Mouse (Mus musculus) midbrain, postnatal 0 days (tissue): ENCODE data around the gene Slc22a14. TPM values are rescaled to one million over a fixed set of nuclear protein-coding genes. Genes with fewer than 3 reads are reported as not detected.

Experiments
- ATAC-seq: fragments of 200-750 bp; cut with Nextera tagmentation; 2 replicates; pipeline ENCODE4 v1.8.0; 2017; ENCODE audit warnings: moderate number of reproducible peaks, mild to moderate bottlenecking, moderate TSS enrichment, moderate library complexity; ENCODE audit not compliant: low FRiP score
- DNase-seq: peaks from one replicate; pipeline ENCODE4 v3.0.0-alpha.2; 2015; ENCODE audit warnings: low spot score
- H3K27ac ChIP-seq: fragments of 300-500 bp; sonication (generic); 2 replicates; pipeline ENCODE4 v1.5.1; 2014; ENCODE audit warnings: low read depth, mild to moderate bottlenecking, low read length, mixed read lengths
- H3K27me3 ChIP-seq: fragments of 300-500 bp; sonication (generic); 2 replicates; pipeline ENCODE4 v1.6.1; 2014; ENCODE audit warnings: low read length, control low read depth, mixed read lengths; ENCODE audit not compliant: insufficient read depth
- H3K36me3 ChIP-seq: fragments of 300-500 bp; sonication (generic); 2 replicates; pipeline ENCODE4 v1.6.1; 2014; ENCODE audit warnings: low read length, control low read depth, mixed read lengths; ENCODE audit not compliant: insufficient read depth
- H3K4me1 ChIP-seq: fragments of 300-500 bp; sonication (generic); 2 replicates; pipeline ENCODE4 v1.6.1; 2014; ENCODE audit warnings: mild to moderate bottlenecking, control low read depth, antibody characterized with exemption, low read length, mixed read lengths; ENCODE audit not compliant: insufficient read depth
- H3K4me2 ChIP-seq: fragments of 300-500 bp; sonication (generic); 2 replicates; pipeline ENCODE4 v1.6.1; 2014; ENCODE audit warnings: low read depth, mild to moderate bottlenecking, low read length, mixed read lengths; ENCODE audit not compliant: poor library complexity, severe bottlenecking
- H3K4me3 ChIP-seq: fragments of 300-500 bp; sonication (generic); 2 replicates; pipeline ENCODE4 v1.5.1; 2014; ENCODE audit warnings: low read depth, mild to moderate bottlenecking, low read length, moderate library complexity
- H3K9ac ChIP-seq: fragments of 300-500 bp; sonication (generic); replicated peaks from 2 replicates; pipeline ENCODE4 v1.6.1; 2014; ENCODE audit warnings: mild to moderate bottlenecking, low read length, moderate library complexity, mixed read lengths; ENCODE audit not compliant: poor library complexity, severe bottlenecking
- H3K9me3 ChIP-seq: fragments of 300-500 bp; sonication (generic); 2 replicates; pipeline ENCODE4 v1.6.1; 2016; ENCODE audit warnings: low read length, control low read depth
- CTCF ChIP-seq: IDR thresholded peaks from 2 replicates; pipeline ENCODE4 v1.5.1; 2016; ENCODE audit warnings: antibody characterized with exemption, mild to moderate bottlenecking
- WGBS: fragments of 180-500 bp; shearing (Covaris S2); extraction: QIAGEN DNeasy Blood & Tissue Kit; methylation state at CpG from one replicate; pipeline ENCODE4 v1.1.7; 2014; 5-methylcytosine and 5-hydroxymethylcytosine counted together
- polyA plus RNA-seq: library from polyadenylated mRNA; unstranded; fragments of >200 nt; fragmentation: Nextera tagmentation; extraction: Ambion mirVana; gene quantifications from 2 replicates; pipeline ENCODE4 v1.2.1, GENCODE M21; 2015
- total RNA-seq: library from RNA; depleted of rRNA; stranded (reverse); fragments of >200 nt; gene quantifications from 2 replicates; pipeline ENCODE4 v1.2.3, GENCODE M21; 2014

Gene Slc22a14
- total and polyA plus RNA-seq, 2 experiments from 2014 or later = not detected

- ATAC-seq = no peak
- no peaks in the 10 kb centered on the region for H3K9me3 ChIP-seq
- no peak for TF ChIP-seq CTCF
Measured at GRCm38 (mm10) chr9:119320446-119320845, 44.9 kb downstream of the Slc22a14 start.

GRCm38 (mm10) chr9:119318891-119319290 lies 46.5 kb downstream of the Slc22a14 start:
- H3K4me2 ChIP-seq = no peak overlapping the region
- H3K4me1 ChIP-seq = no peaks in the 10 kb centered on the region
- H3K9ac ChIP-seq = no peak overlapping the region
- ATAC-seq (no peak), DNase-seq (no peak)
- 97% methylated on average over 1 of the region's 1 CpGs for WGBS
- no peak overlapping the region for H3K4me3 ChIP-seq
- TF ChIP-seq CTCF = no peak
- H3K9me3 ChIP-seq = no peaks in the 10 kb centered on the region
- H3K27me3 ChIP-seq = no peaks in the 10 kb centered on the region
- no peaks in the 10 kb centered on the region for H3K36me3 ChIP-seq
- H3K27ac ChIP-seq = no peak overlapping the region

More at GRCm38 (mm10) chr9:119320446-119320845, 44.9 kb downstream of the Slc22a14 start:
- no peak for DNase-seq
- Histone ChIP-seq H3K27me3 (no peaks in the 10 kb centered on the region), H3K4me3 (peak overlapping the region; percentile 91; the same call in 1 of the 2 replicates), H3K4me2 (peak overlapping the region; percentile 91), H3K36me3 (no peaks in the 10 kb centered on the region), H3K9ac (no peak overlapping the region), H3K4me1 (no peaks in the 10 kb centered on the region), H3K27ac (no peak overlapping the region)
- 84% methylated on average over 7 of the region's 7 CpGs for WGBS

- DNase-seq = no peak
- Histone ChIP-seq H3K36me3 (no peaks in the 10 kb centered on the region), H3K4me3 (no peak overlapping the region), H3K4me2 (no peak overlapping the region), H3K4me1 (no peaks in the 10 kb centered on the region), H3K27me3 (no peaks in the 10 kb centered on the region), H3K27ac (no peak overlapping the region), H3K9ac (no peak overlapping the region), H3K9me3 (no peaks in the 10 kb centered on the region)
- TF ChIP-seq CTCF = no peak
- WGBS = 89% methylated on average over 10 of the region's 10 CpGs
- ATAC-seq = no peak
Measured at GRCm38 (mm10) chr9:119313096-119313495, 52.3 kb downstream of the Slc22a14 start.

- Histone ChIP-seq H3K4me1 (no peaks in the 10 kb centered on the region), H3K4me3 (no peak overlapping the region), H3K9me3 (no peaks in the 10 kb centered on the region), H3K27ac (no peak overlapping the region), H3K27me3 (no peaks in the 10 kb centered on the region), H3K36me3 (no peaks in the 10 kb centered on the region), H3K4me2 (no peak overlapping the region), H3K9ac (no peak overlapping the region)
- WGBS = 73% methylated on average over 1 of the region's 1 CpGs
- TF ChIP-seq CTCF = no peak
- ATAC-seq = no peak
- no peak for DNase-seq
Measured at GRCm38 (mm10) chr9:119309067-119309466, 56.3 kb downstream of the Slc22a14 start.

GRCm38 (mm10) chr9:119305863-119306262 lies 59.5 kb downstream of the Slc22a14 start:
- Histone ChIP-seq H3K9ac (no peak overlapping the region), H3K4me3 (no peak overlapping the region), H3K4me1 (no peaks in the 10 kb centered on the region), H3K27ac (no peak overlapping the region), H3K36me3 (0 out of 2 replicates have a peak, but pooled peaks cover 5% of the 10 kb centered on the region), H3K27me3 (no peaks in the 10 kb centered on the region), H3K9me3 (no peaks in the 10 kb centered on the region), H3K4me2 (no peak overlapping the region)
- TF ChIP-seq CTCF = no peak
- no peak for ATAC-seq
- WGBS = 92% methylated on average over 7 of the region's 7 CpGs
- no peak for DNase-seq

GRCm38 (mm10) chr9:119298563-119298962 lies 66.8 kb downstream of the Slc22a14 start:
- no peak overlapping the region for H3K4me3 ChIP-seq
- 97% methylated on average over 3 of the region's 3 CpGs for WGBS
- no peak for ATAC-seq

More at GRCm38 (mm10) chr9:119298563-119298962, 66.8 kb downstream of the Slc22a14 start:
- Histone ChIP-seq H3K4me1 (no peaks in the 10 kb centered on the region), H3K27me3 (no peaks in the 10 kb centered on the region), H3K4me2 (no peak overlapping the region), H3K27ac (no peak overlapping the region), H3K36me3 (0 out of 2 replicates have a peak, but pooled peaks cover 10% of the 10 kb centered on the region), H3K9ac (no peak overlapping the region), H3K9me3 (no peaks in the 10 kb centered on the region)
- no peak for DNase-seq
- TF ChIP-seq CTCF = no peak
